Mouse (Mus musculus) monocyte, adult 59 days (primary cell): ENCODE data around the gene Gm10570. TPM values are rescaled to one million over a fixed set of nuclear protein-coding genes. Genes with fewer than 3 reads are reported as not detected.

ENCODE experiments used
- total RNA-seq, 2 experiments: library from RNA; stranded (reverse); gene quantifications; one replicate each; pipeline ENCODE4 v1.2.4; 2023

The Gm10570 gene
- total RNA-seq = not detected

DNA sequence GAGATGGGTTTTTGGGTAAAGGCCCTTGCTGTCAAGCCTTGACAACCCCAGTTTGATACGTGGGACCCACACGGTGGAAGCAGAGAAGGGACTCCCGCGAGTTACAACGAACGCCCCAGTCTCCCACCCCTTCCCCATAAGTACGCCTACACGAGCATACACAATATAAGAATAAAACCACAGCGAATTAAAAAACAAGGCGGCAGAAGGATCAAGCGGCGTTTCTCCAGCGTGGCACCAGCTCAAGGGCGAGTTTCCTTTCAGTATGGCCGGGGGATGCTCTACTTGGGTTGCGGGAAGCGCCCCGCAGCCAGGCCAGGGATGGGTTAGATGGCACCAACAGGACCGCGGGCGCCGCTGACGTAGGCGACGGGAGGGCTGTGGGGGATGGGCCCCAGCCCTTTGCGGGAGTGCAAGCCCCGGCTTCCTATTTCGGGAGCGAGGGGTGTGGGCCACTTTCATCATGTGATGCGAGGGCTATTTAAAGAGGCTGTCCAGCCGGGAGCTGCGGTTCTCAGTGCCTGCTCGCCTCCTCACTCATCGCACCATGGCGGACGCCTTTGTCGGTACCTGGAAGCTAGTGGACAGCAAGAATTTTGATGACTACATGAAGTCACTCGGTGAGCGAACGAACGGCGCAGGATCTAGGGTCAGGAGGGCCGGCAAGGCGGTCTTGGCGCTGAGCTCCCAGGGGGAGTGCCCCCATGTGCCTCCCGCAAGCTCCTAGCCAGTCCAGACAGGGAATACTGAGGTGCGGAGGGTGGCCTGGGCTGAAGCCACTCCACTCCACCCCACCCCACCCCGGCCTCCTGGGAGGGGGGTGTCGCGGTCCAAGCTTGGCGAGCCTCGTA is at the start of gene Gm10570, which contains the start of gene Fabp3:
TSS of gene Gm10570 (minus strand) at position 444 of the 851 bp plus-strand sequence.
TSS of gene Fabp3 (plus strand) at position 365 of the 851 bp plus-strand sequence.

DNA sequence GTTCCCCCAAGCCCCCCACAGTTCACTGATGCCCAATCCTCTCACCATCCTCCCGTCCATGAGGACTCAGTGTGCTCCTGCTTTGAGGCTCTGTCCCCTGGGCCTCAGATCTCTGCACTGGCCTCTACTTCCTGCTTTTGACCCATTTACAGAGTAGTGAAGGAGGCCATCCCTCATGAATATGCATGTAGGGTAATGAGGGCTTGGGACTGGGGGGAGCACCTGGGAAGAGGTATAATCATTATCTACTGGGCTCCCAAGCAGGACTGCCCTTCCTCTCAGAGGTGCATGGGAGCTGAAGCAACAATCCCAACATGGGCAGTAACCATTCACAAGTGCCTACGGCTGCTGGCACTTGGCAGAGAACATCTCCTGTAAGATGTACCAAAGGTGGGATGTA is 29.4 kb downstream of the Gm10570 start, which contains the start of gene Serinc2:
TSS of gene Serinc2 (minus strand) at position 101 of the 400 bp plus-strand sequence.

Other genes with a start within 250 kb of the Gm10570 start
- 10 to 100 TPM; 27.8 to 28.3 TPM for gene Pef1, start 206.1 kb downstream of the Gm10570 start, total RNA-seq
- not detected for gene Hcrtr1, start 169.3 kb downstream of the Gm10570 start, total RNA-seq
- not detected for gene Tinagl1, start 133.6 kb downstream of the Gm10570 start, total RNA-seq
- gene Gm853, start 86.3 kb downstream of the Gm10570 start, total RNA-seq = not detected
- not detected for gene Serinc2, start 29.5 kb downstream of the Gm10570 start, total RNA-seq
- gene Fabp3, start 79 bp downstream of the Gm10570 start, total RNA-seq = not detected
- gene Zcchc17, start 51.3 kb upstream of the Gm10570 start, total RNA-seq = 10 to 100 TPM; 18.8 to 21.3 TPM
- gene Snrnp40, start 51.5 kb upstream of the Gm10570 start, total RNA-seq = 10 to 100 TPM; 36.8 to 39.0 TPM